Mouse (Mus musculus): ENCODE measurements around the gene Tmem102. TPM values are rescaled to one million over a fixed set of nuclear protein-coding genes. Genes with fewer than 3 reads are reported as not detected.
A peak's percentile ranks its signal among the peaks of the same experiment; 100 is the strongest.

The Tmem102 gene
- polyA plus RNA-seq, 1 experiment from 2014 or later: 1.2 TPM

DNA sequence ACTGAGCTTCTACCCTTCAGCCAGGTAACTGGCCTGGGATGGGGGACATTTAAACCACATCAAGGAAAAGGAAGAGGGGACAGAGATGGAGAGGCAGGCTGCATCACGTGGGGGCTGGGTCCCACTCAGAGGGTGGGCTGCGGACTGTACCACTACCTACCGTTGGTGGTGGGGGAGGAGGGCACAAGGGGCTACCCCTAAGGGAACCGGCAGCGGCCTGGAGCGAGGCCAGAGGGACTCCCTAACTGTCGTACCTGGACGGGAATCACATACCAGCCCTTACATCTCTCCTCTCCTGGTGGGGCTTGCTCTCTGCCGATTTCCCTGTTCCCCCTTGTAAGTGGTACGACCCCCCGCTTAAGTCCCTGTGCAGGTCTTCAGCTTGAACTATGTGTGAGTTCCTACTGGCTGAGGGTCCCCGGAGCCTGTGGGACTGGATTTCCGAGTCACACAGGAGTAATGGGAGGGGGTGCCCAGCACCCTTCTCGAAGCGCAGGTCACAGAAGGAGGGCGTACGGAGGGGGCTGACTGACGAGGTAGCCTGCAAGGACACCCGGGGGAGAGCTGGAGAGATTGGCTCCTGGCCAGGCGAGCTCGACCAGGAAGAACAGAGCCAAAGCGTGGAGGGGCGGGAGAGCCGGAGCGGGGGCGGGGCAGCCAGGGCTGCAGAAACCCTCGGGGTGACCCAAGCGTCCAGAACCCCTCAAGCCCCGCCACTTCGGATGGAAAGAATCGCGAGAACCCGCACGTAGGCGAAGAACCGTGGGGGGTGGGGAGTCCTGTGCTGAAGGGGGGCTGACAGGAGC is 4.8 kb downstream of the Tmem102 start:
- H3K27me3 ChIP-seq: peaks cover 74% of the 10 kb centered on the region
- H3K4me2 ChIP-seq (replicated peaks): peak overlapping the region; percentile 96
- WGBS: 0% methylated on average over 36 of the region's 36 CpGs
- peak overlapping the region; percentile 87 for H3K27ac ChIP-seq (replicated peaks)
- no peaks in the 10 kb centered on the region for H3K9me3 ChIP-seq
- no peaks in the 10 kb centered on the region for H3K36me3 ChIP-seq
- peak overlapping the region; percentile 58 for H3K4me3 ChIP-seq
- H3K9ac ChIP-seq (replicated peaks): peak overlapping the region; percentile 71
- peaks cover 71% of the 10 kb centered on the region for H3K4me1 ChIP-seq
- peak; percentile 79 for ATAC-seq (ENCODE audit: low FRiP score, low read depth)

DNA sequence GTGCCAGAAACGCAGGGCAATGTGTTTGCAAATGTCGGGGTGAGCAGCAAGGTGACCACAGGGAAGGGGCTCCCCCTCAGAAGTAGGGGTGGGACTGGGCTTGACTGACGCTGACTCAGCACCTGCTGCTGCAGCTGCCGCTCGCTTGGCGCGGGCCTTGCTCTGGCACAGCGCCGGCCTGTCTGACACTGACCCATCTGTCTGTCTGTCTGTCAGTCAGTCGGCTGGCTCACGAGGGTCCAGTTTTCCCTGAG is 5.4 kb downstream of the Tmem102 start:
- WGBS: 0% methylated on average over 11 of the region's 11 CpGs
- peak; percentile 41 for ATAC-seq (ENCODE audit: low FRiP score, low read depth)
- H3K36me3 ChIP-seq: no peaks in the 10 kb centered on the region
- H3K4me2 ChIP-seq (replicated peaks): peak overlapping the region; percentile 96
- peak overlapping the region; percentile 71 for H3K9ac ChIP-seq (replicated peaks)
- peak overlapping the region; percentile 58 for H3K4me3 ChIP-seq
- peaks cover 69% of the 10 kb centered on the region for H3K4me1 ChIP-seq
- H3K27me3 ChIP-seq: peaks cover 70% of the 10 kb centered on the region
- no peaks in the 10 kb centered on the region for H3K9me3 ChIP-seq
- H3K27ac ChIP-seq (replicated peaks): peak overlapping the region; percentile 87

GRCm38 (mm10) chr11:69799394-69800137 is 5.9 kb downstream of the Tmem102 start:
- WGBS: 18% methylated on average over 11 of the region's 12 CpGs
- peak overlapping the region; percentile 71 for H3K9ac ChIP-seq (replicated peaks)
- H3K27ac ChIP-seq (replicated peaks): peak overlapping the region; percentile 87
- H3K4me2 ChIP-seq (replicated peaks): peak overlapping the region; percentile 96
- H3K27me3 ChIP-seq: peaks cover 65% of the 10 kb centered on the region
- no peak for ATAC-seq (ENCODE audit: low FRiP score, low read depth)
- no peaks in the 10 kb centered on the region for H3K9me3 ChIP-seq
- no peaks in the 10 kb centered on the region for H3K36me3 ChIP-seq
- peaks cover 64% of the 10 kb centered on the region for H3K4me1 ChIP-seq
- H3K4me3 ChIP-seq: peak overlapping the region; percentile 58

- Histone ChIP-seq H3K9ac (replicated peaks) (no peak overlapping the region), H3K9me3 (no peaks in the 10 kb centered on the region), H3K4me2 (replicated peaks) (no peak overlapping the region), H3K4me1 (peaks cover 48% of the 10 kb centered on the region), H3K27ac (replicated peaks) (no peak overlapping the region), H3K4me3 (no peak overlapping the region), H3K36me3 (no peaks in the 10 kb centered on the region), H3K27me3 (peaks cover 58% of the 10 kb centered on the region)
- WGBS: 84% methylated on average over 7 of the region's 7 CpGs
- ATAC-seq (ENCODE audit: low FRiP score, low read depth): no peak
Measured at GRCm38 (mm10) chr11:69797924-69798323, 7.5 kb downstream of the Tmem102 start.

DNA sequence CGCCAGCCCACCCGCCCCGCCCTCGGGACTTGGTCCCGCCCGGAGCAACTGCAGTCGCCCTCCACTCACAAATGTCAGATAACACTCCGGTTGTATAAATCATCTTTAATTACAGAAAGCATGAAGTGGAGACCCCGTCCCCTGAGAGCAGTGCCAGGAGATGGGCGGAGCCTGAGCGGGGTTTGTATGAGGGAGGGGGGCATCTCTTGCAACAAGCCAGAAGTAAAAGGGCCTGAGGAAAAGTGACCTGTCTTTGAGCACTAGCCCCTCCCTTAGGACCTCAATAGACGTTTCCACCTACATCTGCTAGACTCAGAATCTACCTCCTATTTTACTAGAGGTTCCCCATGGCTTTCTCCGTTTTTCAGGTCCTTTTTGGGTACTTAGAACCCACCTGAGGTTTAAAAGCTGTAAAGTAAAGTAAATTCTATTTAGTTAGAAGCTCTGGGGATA is 9.4 kb downstream of the Tmem102 start:
- H3K4me1 ChIP-seq: peaks cover 29% of the 10 kb centered on the region
- peak overlapping the region; percentile 43 for H3K4me3 ChIP-seq
- no peaks in the 10 kb centered on the region for H3K9me3 ChIP-seq
- no peaks in the 10 kb centered on the region for H3K36me3 ChIP-seq
- peaks cover 44% of the 10 kb centered on the region for H3K27me3 ChIP-seq
- peak overlapping the region; percentile 35; the same call in 1 of the 2 replicates for H3K9ac ChIP-seq (replicated peaks)
- WGBS: 1% methylated on average over 13 of the region's 13 CpGs
- ATAC-seq (ENCODE audit: low FRiP score, low read depth): no peak
- peak overlapping the region; percentile 74 for H3K4me2 ChIP-seq (replicated peaks)
- no peak overlapping the region; the same call in 1 of the 2 replicates for H3K27ac ChIP-seq (replicated peaks)

- peaks cover 44% of the 10 kb centered on the region for H3K27me3 ChIP-seq
- H3K9ac ChIP-seq (replicated peaks): peak within 1 kb of the TSS; percentile 35; the same call in 1 of the 2 replicates
- WGBS: 3% methylated on average over 52 of the region's 52 CpGs
Measured at GRCm38 (mm10) chr11:69795168-69795982, 10.0 kb downstream of the Tmem102 start, which contains the start of gene Chrnb1. TSS of gene Chrnb1 (minus strand) at chr11:69795943.

DNA sequence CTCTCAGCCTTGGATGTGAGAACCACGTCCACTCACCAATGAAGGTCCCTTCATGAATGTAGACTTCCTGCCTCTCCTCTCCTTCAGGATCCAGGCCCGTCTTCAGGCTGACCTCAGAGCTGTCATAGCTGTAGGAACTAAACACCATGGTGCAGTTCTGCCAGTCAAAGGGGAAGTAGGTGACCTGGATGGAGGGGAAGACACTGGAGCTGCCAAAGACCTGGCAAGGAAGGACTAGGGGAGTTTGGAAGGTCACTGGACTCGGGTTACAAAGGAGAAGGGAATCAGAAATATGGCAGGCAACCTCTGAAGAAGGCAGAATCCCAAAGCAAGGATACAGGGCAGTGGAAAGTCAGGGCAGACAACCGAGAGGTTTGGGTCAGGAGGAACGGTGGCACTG is 12.0 kb downstream of the Tmem102 start:
- WGBS: 60% methylated on average over 5 of the region's 5 CpGs
- no peak overlapping the region for H3K4me3 ChIP-seq
- peaks cover 43% of the 10 kb centered on the region for H3K27me3 ChIP-seq

More at GRCm38 (mm10) chr11:69795168-69795982, 10.0 kb downstream of the Tmem102 start, which contains the start of gene Chrnb1:
- H3K27ac ChIP-seq (replicated peaks): no peak within 1 kb of the TSS; the same call in 1 of the 2 replicates
- H3K9me3 ChIP-seq: no peaks in the 10 kb centered on the region
- H3K4me3 ChIP-seq: peak within 1 kb of the TSS; percentile 43
- no peaks in the 10 kb centered on the region for H3K36me3 ChIP-seq
- peak within 1 kb of the TSS; percentile 74 for H3K4me2 ChIP-seq (replicated peaks)
- H3K4me1 ChIP-seq: peaks cover 26% of the 10 kb centered on the region
- peak; percentile 92 for ATAC-seq (ENCODE audit: low FRiP score, low read depth)

DNA sequence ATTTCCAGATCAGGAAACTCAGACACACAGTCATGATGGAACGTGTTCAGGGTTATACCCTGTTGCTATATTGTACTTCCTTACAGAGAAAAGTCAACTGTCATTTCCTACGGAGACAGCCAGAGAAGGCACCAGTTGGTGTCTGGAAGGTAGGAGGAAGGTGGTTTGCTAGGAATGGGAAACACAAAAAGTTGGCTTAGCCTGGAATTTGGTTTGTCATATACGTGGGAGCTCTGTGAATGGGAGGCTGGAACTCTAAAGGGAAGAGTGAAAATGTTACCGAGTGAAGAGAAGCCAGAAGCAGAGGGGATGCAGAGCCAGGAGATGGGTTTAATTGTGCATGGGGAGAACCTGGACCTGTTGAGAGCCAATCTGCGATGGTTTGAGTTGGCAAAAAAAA is 14.0 kb downstream of the Tmem102 start:
- Histone ChIP-seq H3K27me3 (peaks cover 25% of the 10 kb centered on the region), H3K27ac (replicated peaks) (no peak overlapping the region), H3K4me3 (no peak overlapping the region), H3K36me3 (no peaks in the 10 kb centered on the region), H3K9ac (replicated peaks) (no peak overlapping the region), H3K4me1 (peaks cover 9% of the 10 kb centered on the region), H3K9me3 (no peaks in the 10 kb centered on the region), H3K4me2 (replicated peaks) (no peak overlapping the region)
- no peak for ATAC-seq (ENCODE audit: low FRiP score, low read depth)
- 77% methylated on average over 5 of the region's 5 CpGs for WGBS

More for the DNA sequence above, 12.0 kb downstream of the Tmem102 start:
- no peaks in the 10 kb centered on the region for H3K9me3 ChIP-seq
- peaks cover 9% of the 10 kb centered on the region for H3K4me1 ChIP-seq
- ATAC-seq (ENCODE audit: low FRiP score, low read depth): no peak
- H3K4me2 ChIP-seq (replicated peaks): no peak overlapping the region
- H3K27ac ChIP-seq (replicated peaks): no peak overlapping the region
- no peaks in the 10 kb centered on the region for H3K36me3 ChIP-seq
- no peak overlapping the region for H3K9ac ChIP-seq (replicated peaks)

DNA sequence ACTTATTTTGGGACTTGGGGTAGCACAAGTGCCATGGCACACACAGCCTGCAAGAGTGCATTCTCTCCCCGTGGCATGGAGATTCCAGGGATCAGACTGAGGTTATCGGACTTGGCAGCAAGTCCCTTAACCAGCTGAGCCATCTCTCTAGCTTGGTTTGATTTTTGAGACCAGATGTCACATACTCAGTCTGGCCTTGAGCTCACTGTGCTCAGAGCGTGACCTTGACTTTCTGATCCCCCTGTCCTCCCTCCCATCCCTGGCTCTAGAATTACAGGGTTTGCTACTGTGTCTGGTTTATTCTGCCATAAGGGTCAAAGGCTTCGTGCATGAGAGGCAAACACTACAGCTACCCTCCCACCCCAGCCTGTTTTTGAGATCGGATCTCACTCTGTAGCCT is 16.0 kb downstream of the Tmem102 start:
- H3K4me3 ChIP-seq: no peak overlapping the region
- no peak overlapping the region for H3K27ac ChIP-seq (replicated peaks)
- no peaks in the 10 kb centered on the region for H3K36me3 ChIP-seq
- WGBS: 69% methylated on average over 5 of the region's 5 CpGs
- H3K27me3 ChIP-seq: peaks cover 16% of the 10 kb centered on the region
- no peak for ATAC-seq (ENCODE audit: low FRiP score, low read depth)
- H3K9ac ChIP-seq (replicated peaks): no peak overlapping the region
- H3K4me2 ChIP-seq (replicated peaks): no peak overlapping the region
- no peaks in the 10 kb centered on the region for H3K9me3 ChIP-seq
- H3K4me1 ChIP-seq: no peaks in the 10 kb centered on the region

DNA sequence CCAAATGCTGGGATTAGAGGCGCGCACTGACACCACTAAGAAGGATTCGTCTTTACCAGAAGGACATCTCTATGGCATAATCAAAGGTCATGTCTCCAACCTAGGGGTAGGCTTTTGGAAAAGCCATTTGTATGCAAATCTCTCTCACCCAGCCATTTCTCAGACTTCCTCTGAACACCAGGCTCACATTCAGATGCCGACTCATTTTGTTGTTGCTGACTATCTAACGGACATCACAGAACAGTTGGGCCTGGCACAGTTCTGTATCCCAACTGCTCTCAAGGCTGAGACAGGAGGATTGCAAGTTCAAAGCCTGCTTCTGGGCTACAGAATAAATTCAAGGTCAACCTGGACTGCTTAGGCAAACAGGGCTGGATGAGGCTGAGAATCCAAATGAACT is 18.1 kb downstream of the Tmem102 start:
- Histone ChIP-seq H3K4me2 (replicated peaks) (no peak overlapping the region), H3K9me3 (no peaks in the 10 kb centered on the region), H3K27me3 (peaks cover 3% of the 10 kb centered on the region), H3K4me1 (no peaks in the 10 kb centered on the region), H3K9ac (replicated peaks) (no peak overlapping the region), H3K27ac (replicated peaks) (no peak overlapping the region), H3K4me3 (no peak overlapping the region), H3K36me3 (no peaks in the 10 kb centered on the region)
- no peak for ATAC-seq (ENCODE audit: low FRiP score, low read depth)
- 84% methylated on average over 5 of the region's 5 CpGs for WGBS

GRCm38 (mm10) chr11:69784793-69785272 is 20.6 kb downstream of the Tmem102 start:
- Histone ChIP-seq H3K36me3 (no peaks in the 10 kb centered on the region), H3K9me3 (no peaks in the 10 kb centered on the region), H3K27me3 (peaks cover 3% of the 10 kb centered on the region), H3K4me1 (no peaks in the 10 kb centered on the region), H3K4me2 (replicated peaks) (no peak overlapping the region), H3K9ac (replicated peaks) (no peak overlapping the region), H3K4me3 (no peak overlapping the region), H3K27ac (replicated peaks) (no peak overlapping the region)
- WGBS: 51% methylated on average over 15 of the region's 15 CpGs
- ATAC-seq (ENCODE audit: low FRiP score, low read depth): no peak

Measured in midbrain, embryonic 12.5 days (tissue).